Comparison of ENCODE assay signal across 22 mouse cellular contexts in the genomic region with DNA sequence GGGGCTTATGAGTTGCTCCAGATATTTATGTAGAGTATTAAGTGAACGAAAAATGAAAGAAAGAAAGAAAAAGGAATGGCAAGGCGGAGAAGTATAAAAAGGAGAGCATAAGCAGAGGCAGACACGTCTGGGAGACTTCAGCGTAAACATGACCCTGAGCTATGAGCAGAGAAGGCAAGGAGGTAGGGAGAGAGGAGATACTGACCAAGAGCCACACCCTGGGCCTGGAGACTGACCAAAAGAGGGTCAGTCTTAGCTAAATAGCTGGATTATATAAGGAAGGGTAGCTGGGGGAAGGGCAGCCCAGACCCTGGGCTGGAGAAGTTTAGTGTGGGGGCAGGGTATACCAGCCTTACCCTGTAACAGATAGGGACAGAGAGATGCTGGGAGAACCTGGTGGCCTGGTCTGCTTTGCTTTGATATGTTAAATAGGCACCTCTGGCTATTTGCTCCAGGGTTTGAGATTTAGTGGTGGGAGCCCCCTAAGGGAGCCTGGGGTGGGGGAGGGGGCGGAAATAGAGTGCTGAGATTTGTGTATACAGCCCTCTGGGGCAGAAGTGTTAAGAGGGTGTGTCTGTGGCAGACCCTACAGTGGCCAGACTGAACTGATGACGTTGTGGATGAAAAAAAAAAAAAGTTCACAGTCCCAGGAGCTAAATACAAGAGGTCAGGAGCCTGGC. TPM values are rescaled to one million over a fixed set of nuclear protein-coding genes. Genes with fewer than 3 reads are reported as not detected.
A peak's percentile ranks its signal among the peaks of the same experiment; 100 is the strongest.
DNase-seq lines count a peak whose midpoint lies in the region; ATAC-seq lines count a peak whose summit lies in the region.
"Had no signal": no experiment of that assay in that cellular context is flagged by ENCODE, and none has a peak within 500 bp of the region (broad histone marks: within the 10 kb centered on the region; RNA-seq: fewer than 3 reads in every experiment).

No protein-coding gene starts in this region.

- peaks cover 11% of the 10 kb centered on the region for H3K4me1 ChIP-seq in heart, embryonic 12.5 days (replicated peaks)
- peaks cover 27% of the 10 kb centered on the region for H3K4me1 ChIP-seq in liver, embryonic 12.5 days
- peaks cover 12% of the 10 kb centered on the region for H3K4me1 ChIP-seq in liver, embryonic 11.5 days (replicated peaks; ENCODE audit: control insufficient read depth, insufficient read depth, low read length)
- peaks cover 8% of the 10 kb centered on the region for H3K4me1 ChIP-seq in midbrain, embryonic 13.5 days (replicated peaks)
- H3K4me1 ChIP-seq in midbrain, embryonic 14.5 days (ENCODE audit: control insufficient read depth, insufficient read depth, low read length), result 0 out of 2 replicates have a peak, but pooled peaks cover 3% of the 10 kb centered on the region
- H3K4me1 ChIP-seq: forebrain, embryonic 13.5 days had no signal

- no peak overlapping the region for H3K4me2 ChIP-seq in heart, embryonic 12.5 days
- H3K4me2 ChIP-seq in liver, embryonic 12.5 days, result no peak overlapping the region
- no peak overlapping the region for H3K4me2 ChIP-seq in liver, embryonic 11.5 days
- H3K4me2 ChIP-seq in midbrain, embryonic 13.5 days (replicated peaks), result no peak overlapping the region
- no peak overlapping the region for H3K4me2 ChIP-seq in midbrain, embryonic 14.5 days (ENCODE audit: low read length)
- H3K4me2 ChIP-seq: forebrain, embryonic 13.5 days; heart, embryonic 15.5 days; hindbrain, embryonic 12.5 days; neural tube, embryonic 13.5 days had no signal

- no peaks in the 10 kb centered on the region for H3K27me3 ChIP-seq in heart, embryonic 12.5 days (replicated peaks)
- no peaks in the 10 kb centered on the region for H3K27me3 ChIP-seq in liver, embryonic 12.5 days (replicated peaks)
- H3K27me3 ChIP-seq in liver, embryonic 11.5 days (replicated peaks; ENCODE audit: control insufficient read depth, insufficient read depth, low read length), result no peaks in the 10 kb centered on the region
- H3K27me3 ChIP-seq in midbrain, embryonic 13.5 days, result no peaks in the 10 kb centered on the region
- H3K27me3 ChIP-seq in midbrain, embryonic 14.5 days (ENCODE audit: control insufficient read depth, insufficient read depth, low read length), result no peaks in the 10 kb centered on the region
- H3K27me3 ChIP-seq: forebrain, embryonic 13.5 days; heart, embryonic 15.5 days; hindbrain, embryonic 12.5 days; neural tube, embryonic 13.5 days; Patski had no signal

- 51% methylated on average over 6 of the region's 6 CpGs for WGBS in heart, embryonic 12.5 days
- WGBS in liver, embryonic 12.5 days (ENCODE audit: insufficient replicate concordance), result 52% methylated on average over 6 of the region's 6 CpGs
- WGBS in liver, embryonic 11.5 days, result 42% methylated on average over 6 of the region's 6 CpGs
- 50% methylated on average over 6 of the region's 6 CpGs for WGBS in midbrain, embryonic 13.5 days
- 54% methylated on average over 6 of the region's 6 CpGs for WGBS in midbrain, embryonic 14.5 days

- DNase-seq in heart, adult 8-10 months (ENCODE audit: low spot score), result no peak
- no peak for DNase-seq in liver, embryonic 11.5 days (ENCODE audit: low spot score)
- DNase-seq in midbrain, embryonic 14.5 days, result no peak
- DNase-seq in yolk sac, embryonic 10.5 days (ENCODE audit: low spot score), result peak; percentile 11
- DNase-seq in urinary bladder, adult 18-20 months (ENCODE audit: low spot score in 2 of 2), result no peak
- DNase-seq: adrenal gland, postnatal 36 days; cerebellum, adult 11-12 months; cerebellum, postnatal 36 days; kidney, adult 8-10 months; kidney, postnatal 25 days; lung, postnatal 36 days; right cerebral cortex, adult 18-20 months; thymus, postnatal 25 days had no signal

- H3K36me3 ChIP-seq in heart, embryonic 12.5 days, result no peaks in the 10 kb centered on the region
- H3K36me3 ChIP-seq in liver, embryonic 12.5 days, result no peaks in the 10 kb centered on the region
- no peaks in the 10 kb centered on the region for H3K36me3 ChIP-seq in liver, embryonic 11.5 days (ENCODE audit: control insufficient read depth, insufficient read depth, low read length)
- H3K36me3 ChIP-seq in midbrain, embryonic 13.5 days, result no peaks in the 10 kb centered on the region
- H3K36me3 ChIP-seq in midbrain, embryonic 14.5 days (ENCODE audit: control insufficient read depth, insufficient read depth, low read length), result no peaks in the 10 kb centered on the region
- H3K36me3 ChIP-seq: heart, embryonic 15.5 days; hindbrain, embryonic 12.5 days; neural tube, embryonic 13.5 days had no signal

- H3K9me3 ChIP-seq in heart, embryonic 12.5 days (replicated peaks), result no peaks in the 10 kb centered on the region
- H3K9me3 ChIP-seq in liver, embryonic 12.5 days (replicated peaks), result no peaks in the 10 kb centered on the region
- H3K9me3 ChIP-seq in liver, embryonic 11.5 days (ENCODE audit: control insufficient read depth, low read length), result no peaks in the 10 kb centered on the region
- H3K9me3 ChIP-seq in midbrain, embryonic 13.5 days, result no peaks in the 10 kb centered on the region
- no peaks in the 10 kb centered on the region for H3K9me3 ChIP-seq in midbrain, embryonic 14.5 days (ENCODE audit: control insufficient read depth, low read length)
- H3K9me3 ChIP-seq: forebrain, embryonic 13.5 days; heart, embryonic 15.5 days; hindbrain, embryonic 12.5 days; neural tube, embryonic 13.5 days had no signal

- no peak overlapping the region for H3K27ac ChIP-seq in heart, embryonic 12.5 days (ENCODE audit: poor library complexity, severe bottlenecking)
- H3K27ac ChIP-seq in liver, embryonic 12.5 days, result 0 out of 2 replicates have a peak overlapping the region, but pooled peaks have one; percentile 10
- H3K27ac ChIP-seq in liver, embryonic 11.5 days (ENCODE audit: low read depth, low read length), result no peak overlapping the region
- H3K27ac ChIP-seq in midbrain, embryonic 13.5 days, result no peak overlapping the region
- H3K27ac ChIP-seq in midbrain, embryonic 14.5 days (replicated peaks; ENCODE audit: low read depth, low read length), result no peak overlapping the region
- H3K27ac ChIP-seq: forebrain, embryonic 13.5 days; heart, embryonic 15.5 days; hindbrain, embryonic 12.5 days; neural tube, embryonic 13.5 days had no signal

- no peak overlapping the region for H3K4me3 ChIP-seq in heart, embryonic 12.5 days
- H3K4me3 ChIP-seq in liver, embryonic 12.5 days, result no peak overlapping the region
- H3K4me3 ChIP-seq in liver, embryonic 11.5 days (ENCODE audit: low read depth, low read length), result no peak overlapping the region
- no peak overlapping the region for H3K4me3 ChIP-seq in midbrain, embryonic 13.5 days (replicated peaks)
- no peak overlapping the region for H3K4me3 ChIP-seq in midbrain, embryonic 14.5 days (replicated peaks; ENCODE audit: low read depth, low read length)
- H3K4me3 ChIP-seq: forebrain, embryonic 13.5 days; heart, embryonic 15.5 days; hindbrain, embryonic 12.5 days; neural tube, embryonic 13.5 days had no signal

- H3K9ac ChIP-seq in heart, embryonic 12.5 days, result no peak overlapping the region
- no peak overlapping the region for H3K9ac ChIP-seq in liver, embryonic 12.5 days
- H3K9ac ChIP-seq in liver, embryonic 11.5 days (ENCODE audit: low read depth, low read length), result no peak overlapping the region
- no peak overlapping the region for H3K9ac ChIP-seq in midbrain, embryonic 13.5 days (replicated peaks)
- no peak overlapping the region for H3K9ac ChIP-seq in midbrain, embryonic 14.5 days (replicated peaks; ENCODE audit: low read length)
- H3K9ac ChIP-seq: forebrain, embryonic 13.5 days; heart, embryonic 15.5 days; hindbrain, embryonic 12.5 days; neural tube, embryonic 13.5 days had no signal

- ATAC-seq in heart, embryonic 12.5 days (ENCODE audit: insufficient number of reproducible peaks, low FRiP score), result peak; percentile 74
- 0 out of 2 replicates have a peak, but pooled peaks have one; percentile 14 for ATAC-seq in liver, embryonic 12.5 days
- no peak for ATAC-seq in liver, embryonic 11.5 days (replicated peaks; ENCODE audit: low FRiP score)
- ATAC-seq in midbrain, embryonic 13.5 days, result 0 out of 2 replicates have a peak, but pooled peaks have one; percentile 17
- ATAC-seq in midbrain, embryonic 14.5 days (ENCODE audit: low FRiP score, low TSS enrichment), result no peak
- ATAC-seq: forebrain, embryonic 13.5 days; Patski had no signal

RNA-seq across cellular contexts. Expression of gene Dusp10, which starts 6.1 kb away (rescaled TPM):
- polyA plus RNA-seq in heart, embryonic 12.5 days (2016; fragmentation: Nextera tagmentation; extraction: Ambion mirVana), result 13.0 and 14.9 TPM in 2 replicates
- total RNA-seq in heart, adult 8-10 months (2022), result 1 to 10 TPM; 5.8 to 8.3 (median 7.4) TPM
- polyA plus RNA-seq in liver, embryonic 12.5 days (2016; fragmentation: Nextera tagmentation; extraction: Ambion mirVana), result 3.8 and 4.1 TPM in 2 replicates
- 5.4 and 6.1 TPM in 2 replicates for polyA plus RNA-seq in liver, embryonic 11.5 days (2014; fragmentation: Nextera tagmentation; extraction: Ambion mirVana)
- 5.7 and 6.1 TPM in 2 replicates for polyA plus RNA-seq in midbrain, embryonic 13.5 days (2015; fragmentation: Nextera tagmentation; extraction: Ambion mirVana)
- 4.0 and 4.5 TPM in 2 replicates for polyA plus RNA-seq in midbrain, embryonic 14.5 days (2014; fragmentation: Nextera tagmentation; extraction: Ambion mirVana)

RNA-seq across cellular contexts. Expression of gene 1700056E22Rik, which starts 14.9 kb away (rescaled TPM):
- 3.2 and 3.8 TPM in 2 replicates for polyA plus RNA-seq in heart, embryonic 12.5 days (2016; fragmentation: Nextera tagmentation; extraction: Ambion mirVana)
- 1 to 10 TPM in 3 of 4 experiments, under 1 TPM in 1; 0.57 to 1.7 (median 1.2) TPM for total RNA-seq in heart, adult 8-10 months (2022)
- 0.85 and 0.98 TPM in 2 replicates for polyA plus RNA-seq in liver, embryonic 12.5 days (2016; fragmentation: Nextera tagmentation; extraction: Ambion mirVana)
- polyA plus RNA-seq in liver, embryonic 11.5 days (2014; fragmentation: Nextera tagmentation; extraction: Ambion mirVana), result 0.70 and 0.95 TPM in 2 replicates
- polyA plus RNA-seq in midbrain, embryonic 13.5 days (2015; fragmentation: Nextera tagmentation; extraction: Ambion mirVana), result 0.94 and 1.6 TPM in 2 replicates
- 0.77 and 1.4 TPM in 2 replicates for polyA plus RNA-seq in midbrain, embryonic 14.5 days (2014; fragmentation: Nextera tagmentation; extraction: Ambion mirVana)
- total RNA-seq: megakaryocyte-erythroid progenitor cell, adult 5-6 weeks had no signal

Comparison
In these comparisons a context has a peak if more than half of its experiments do, and no peak if none do; other contexts are left out.
1. ATAC-seq: peak in heart, embryonic 12.5 days (single experiment), liver, embryonic 12.5 days (single experiment) and midbrain, embryonic 13.5 days (single experiment); none in liver, embryonic 11.5 days (single experiment) and midbrain, embryonic 14.5 days (single experiment).